Mouse (Mus musculus): Measurements from ENCODE around the gene Mrnip.

- TF ChIP-seq ZNF384 (IDR thresholded peaks at IDR 0.05; ENCODE audit: low read depth, low read length) (no peak), CHD2 (IDR thresholded peaks at IDR 0.05; ENCODE audit: low read depth, low read length) (no peak), MAFK (IDR thresholded peaks at IDR 0.05; ENCODE audit: insufficient read depth, low read depth, low read length) (no peak), HCFC1 (IDR thresholded peaks at IDR 0.05; ENCODE audit: borderline replicate concordance, insufficient read depth, low read length) (no peak)
These were observed 71.0 kb downstream of the Mrnip start for GRCm38 (mm10) chr11:50245269-50245668.
